31 mouse cellular contexts compared by ENCODE assay signal in genomic region chr13:113139597-113139996, GRCm38 (mm10). TPM values are rescaled to one million over a fixed set of nuclear protein-coding genes. Genes with fewer than 3 reads are reported as not detected.
DNase-seq lines count a peak whose midpoint lies in the region; ATAC-seq and TF ChIP-seq lines count a peak whose summit lies in the region.
"Had no signal": no experiment of that assay in that cellular context is flagged by ENCODE, and none has a peak within 500 bp of the region (broad histone marks: within the 10 kb centered on the region; RNA-seq: fewer than 3 reads in every experiment).

No protein-coding gene starts in this region.

- no peaks in the 10 kb centered on the region for H3K9me3 ChIP-seq in forebrain, postnatal 0 days (ENCODE audit: low read length)
- no peaks in the 10 kb centered on the region for H3K9me3 ChIP-seq in forebrain, embryonic 10.5 days
- no peaks in the 10 kb centered on the region for H3K9me3 ChIP-seq in midbrain, postnatal 0 days (ENCODE audit: low read length)
- H3K9me3 ChIP-seq in midbrain, embryonic 11.5 days (ENCODE audit: control insufficient read depth, low read length) = no peaks in the 10 kb centered on the region
- H3K9me3 ChIP-seq in stomach, postnatal 0 days (ENCODE audit: control insufficient read depth, low read length) = no peaks in the 10 kb centered on the region
- H3K9me3 ChIP-seq: forebrain, embryonic 12.5 days; heart, embryonic 12.5 days; limb, embryonic 13.5 days; neural tube, embryonic 13.5 days; stomach, embryonic 15.5 days had no signal

- no peaks in the 10 kb centered on the region for H3K4me1 ChIP-seq in forebrain, postnatal 0 days (ENCODE audit: insufficient read depth)
- H3K4me1 ChIP-seq in forebrain, embryonic 10.5 days = no peaks in the 10 kb centered on the region
- no peaks in the 10 kb centered on the region for H3K4me1 ChIP-seq in midbrain, postnatal 0 days (ENCODE audit: insufficient read depth, low read length)
- H3K4me1 ChIP-seq in midbrain, embryonic 11.5 days (ENCODE audit: control insufficient read depth, insufficient read depth, low read length) = no peaks in the 10 kb centered on the region
- H3K4me1 ChIP-seq in stomach, postnatal 0 days (replicated peaks; ENCODE audit: control insufficient read depth, insufficient read depth) = no peaks in the 10 kb centered on the region
- H3K4me1 ChIP-seq: forebrain, embryonic 12.5 days; heart, embryonic 12.5 days; limb, embryonic 13.5 days; neural tube, embryonic 13.5 days; stomach, embryonic 15.5 days had no signal

- no peak overlapping the region for H3K4me3 ChIP-seq in forebrain, postnatal 0 days (ENCODE audit: low read depth, low read length)
- H3K4me3 ChIP-seq in forebrain, embryonic 10.5 days = no peak overlapping the region
- H3K4me3 ChIP-seq in layer of hippocampus, adult 2 months = no peak overlapping the region
- H3K4me3 ChIP-seq in midbrain, postnatal 0 days (ENCODE audit: low read depth, low read length) = no peak overlapping the region
- no peak overlapping the region for H3K4me3 ChIP-seq in midbrain, embryonic 11.5 days (ENCODE audit: low read depth, low read length)
- no peak overlapping the region for H3K4me3 ChIP-seq in stomach, postnatal 0 days (ENCODE audit: low read depth, low read length)
- H3K4me3 ChIP-seq: erythroblast, embryonic 14.5 days; forebrain, embryonic 12.5 days; heart, embryonic 12.5 days; limb, embryonic 13.5 days; neural tube, embryonic 13.5 days; stomach, embryonic 15.5 days had no signal

- no peak for TF ChIP-seq EP300 in stomach, postnatal 0 days (optimal IDR thresholded peaks at IDR 0.05)

- TF ChIP-seq CTCF in forebrain, postnatal 0 days (IDR thresholded peaks at IDR 0.05; ENCODE audit: low read depth) = peak; percentile 33
- TF ChIP-seq CTCF in layer of hippocampus, adult 2 months (conservative IDR thresholded peaks at IDR 0.05) = peak; percentile 73
- peak; percentile 63 for TF ChIP-seq CTCF in midbrain, postnatal 0 days (IDR thresholded peaks at IDR 0.05)
- peak; percentile 21; the same call in 1 of the 2 replicates for TF ChIP-seq CTCF in stomach, postnatal 0 days (IDR thresholded peaks at IDR 0.05; ENCODE audit: low read depth)

- no peaks in the 10 kb centered on the region for H3K36me3 ChIP-seq in forebrain, postnatal 0 days (ENCODE audit: insufficient read depth)
- no peaks in the 10 kb centered on the region for H3K36me3 ChIP-seq in forebrain, embryonic 10.5 days (replicated peaks)
- H3K36me3 ChIP-seq in midbrain, postnatal 0 days (ENCODE audit: insufficient read depth, low read length) = no peaks in the 10 kb centered on the region
- no peaks in the 10 kb centered on the region for H3K36me3 ChIP-seq in midbrain, embryonic 11.5 days (ENCODE audit: control insufficient read depth, insufficient read depth, low read length)
- no peaks in the 10 kb centered on the region for H3K36me3 ChIP-seq in stomach, postnatal 0 days (ENCODE audit: control insufficient read depth, insufficient read depth, low read length)
- H3K36me3 ChIP-seq: forebrain, embryonic 12.5 days; heart, embryonic 12.5 days; limb, embryonic 13.5 days; neural tube, embryonic 13.5 days; stomach, embryonic 15.5 days had no signal

- H3K9ac ChIP-seq in forebrain, postnatal 0 days = no peak overlapping the region
- H3K9ac ChIP-seq in midbrain, postnatal 0 days (replicated peaks; ENCODE audit: low read length, poor library complexity, severe bottlenecking) = no peak overlapping the region
- H3K9ac ChIP-seq in midbrain, embryonic 11.5 days (ENCODE audit: low read length) = no peak overlapping the region
- H3K9ac ChIP-seq in stomach, postnatal 0 days (ENCODE audit: low read length) = no peak overlapping the region
- H3K9ac ChIP-seq: forebrain, embryonic 12.5 days; heart, embryonic 12.5 days; hindbrain, embryonic 14.5 days; limb, embryonic 13.5 days; neural tube, embryonic 13.5 days; stomach, embryonic 15.5 days had no signal

- H3K4me2 ChIP-seq in forebrain, postnatal 0 days (ENCODE audit: low read depth) = no peak overlapping the region
- no peak overlapping the region for H3K4me2 ChIP-seq in midbrain, postnatal 0 days (ENCODE audit: low read depth, low read length, poor library complexity, severe bottlenecking)
- no peak overlapping the region for H3K4me2 ChIP-seq in midbrain, embryonic 11.5 days
- H3K4me2 ChIP-seq in stomach, postnatal 0 days (replicated peaks; ENCODE audit: low read depth) = no peak overlapping the region
- H3K4me2 ChIP-seq: forebrain, embryonic 12.5 days; heart, embryonic 12.5 days; hindbrain, embryonic 14.5 days; limb, embryonic 13.5 days; liver, embryonic 11.5 days; neural tube, embryonic 13.5 days; stomach, embryonic 15.5 days had no signal

- 92% methylated on average over 1 of the region's 1 CpGs for WGBS in forebrain, postnatal 0 days
- WGBS in forebrain, embryonic 10.5 days = 94% methylated on average over 1 of the region's 1 CpGs
- WGBS in midbrain, postnatal 0 days = 61% methylated on average over 1 of the region's 1 CpGs
- WGBS in midbrain, embryonic 11.5 days = 89% methylated on average over 1 of the region's 1 CpGs
- 86% methylated on average over 1 of the region's 1 CpGs for WGBS in stomach, postnatal 0 days

- H3K27ac ChIP-seq in forebrain, postnatal 0 days (ENCODE audit: low read depth, low read length) = no peak overlapping the region
- no peak overlapping the region for H3K27ac ChIP-seq in forebrain, embryonic 10.5 days
- H3K27ac ChIP-seq in layer of hippocampus, adult 2 months = no peak overlapping the region
- H3K27ac ChIP-seq in midbrain, postnatal 0 days (ENCODE audit: low read depth, low read length) = no peak overlapping the region
- H3K27ac ChIP-seq in midbrain, embryonic 11.5 days (ENCODE audit: low read depth, low read length) = no peak overlapping the region
- H3K27ac ChIP-seq in stomach, postnatal 0 days (replicated peaks) = no peak overlapping the region
- H3K27ac ChIP-seq: forebrain, embryonic 12.5 days; hindbrain, embryonic 14.5 days; limb, embryonic 13.5 days; neural tube, embryonic 13.5 days; stomach, embryonic 15.5 days had no signal

- ATAC-seq in forebrain, postnatal 0 days = no peak
- no peak for ATAC-seq in midbrain, postnatal 0 days (ENCODE audit: low FRiP score)
- ATAC-seq in midbrain, embryonic 11.5 days (ENCODE audit: low FRiP score) = no peak
- no peak for ATAC-seq in stomach, postnatal 0 days (ENCODE audit: low FRiP score, low TSS enrichment)

- H3K27me3 ChIP-seq in forebrain, postnatal 0 days (ENCODE audit: insufficient read depth, low read length) = no peaks in the 10 kb centered on the region
- H3K27me3 ChIP-seq in forebrain, embryonic 10.5 days (ENCODE audit: poor library complexity, severe bottlenecking) = no peaks in the 10 kb centered on the region
- H3K27me3 ChIP-seq in midbrain, postnatal 0 days (ENCODE audit: insufficient read depth, low read length) = no peaks in the 10 kb centered on the region
- no peaks in the 10 kb centered on the region for H3K27me3 ChIP-seq in midbrain, embryonic 11.5 days (ENCODE audit: control insufficient read depth, insufficient read depth, low read length)
- no peaks in the 10 kb centered on the region for H3K27me3 ChIP-seq in stomach, postnatal 0 days (ENCODE audit: control insufficient read depth, insufficient read depth, low read length)
- H3K27me3 ChIP-seq: forebrain, embryonic 12.5 days; heart, embryonic 12.5 days; limb, embryonic 13.5 days; neural tube, embryonic 13.5 days; stomach, embryonic 15.5 days had no signal

- peak; percentile 2 for DNase-seq in forebrain, postnatal 0 days
- DNase-seq in forebrain, embryonic 10.5 days (ENCODE audit: extremely low spot score, low spot score) = no peak
- DNase-seq in layer of hippocampus, adult 2 months (ENCODE audit: low spot score in 2 of 2) = no peak
- no peak for DNase-seq in layer of hippocampus, postnatal 25 days (ENCODE audit: extremely low spot score in 1 of 2, low spot score in 1 of 2)
- peak; percentile 13 for DNase-seq in midbrain, postnatal 0 days (ENCODE audit: low spot score)
- DNase-seq in midbrain, embryonic 11.5 days (ENCODE audit: low spot score, missing footprints) = no peak
- DNase-seq in stomach, postnatal 0 days (ENCODE audit: low spot score) = no peak
- DNase-seq in adrenal gland, adult 8-10 months = no peak
- DNase-seq: adrenal gland, postnatal 25 days; cerebellum, adult 11-12 months; cerebellum, postnatal 10 days; gastrocnemius, postnatal 25 days; heart, adult 11 months; heart, postnatal 4 days; kidney, adult 18-20 months; kidney, postnatal 10 days; layer of hippocampus, adult 9-11 months; lung, postnatal 10 days; right cerebral cortex, postnatal 14 days; thymus, postnatal 14 days had no signal

RNA-seq across cellular contexts. Expression of gene Gzma, which starts 38.8 kb away (rescaled TPM):
- 0.62 TPM in 1 of 2 replicates, not detected in the other for total RNA-seq in forebrain, postnatal 0 days (2014; rRNA removed)
- 0.18 TPM in 1 of 2 replicates, not detected in the other for polyA plus RNA-seq in forebrain, postnatal 0 days (2015; fragmentation: Nextera tagmentation; extraction: Ambion mirVana)
- not detected in 2 replicates for polyA plus RNA-seq in forebrain, embryonic 10.5 days (2016; fragmentation: Nextera tagmentation; extraction: Ambion mirVana)
- not detected for total RNA-seq in layer of hippocampus, adult 2 months (2021)
- not detected for total RNA-seq in layer of hippocampus, postnatal 25 days (2021)
- not detected in 2 replicates for total RNA-seq in midbrain, postnatal 0 days (2014; rRNA removed)
- not detected in 2 replicates for polyA plus RNA-seq in midbrain, postnatal 0 days (2015; fragmentation: Nextera tagmentation; extraction: Ambion mirVana)
- polyA plus RNA-seq in midbrain, embryonic 11.5 days (2014; fragmentation: Nextera tagmentation; extraction: Ambion mirVana) = not detected in 2 replicates
- 0.33 and 0.71 TPM in 2 replicates for polyA plus RNA-seq in stomach, postnatal 0 days (2015; fragmentation: Nextera tagmentation; extraction: Ambion mirVana)
- total RNA-seq in adrenal gland, adult 8-10 months (2022) = 1 to 10 TPM in 1 of 4 experiments, under 1 TPM in 2, not detected in 1; 0.46 to 1.5 (median 0.77) TPM
- total RNA-seq: adrenal gland, postnatal 25 days; gastrocnemius, adult 18-20 months; gastrocnemius, postnatal 25 days; heart, postnatal 4 days; left cerebral cortex, adult 8-10 months; left cerebral cortex, postnatal 36 days had no signal
- polyA plus RNA-seq: erythroblast, embryonic 14.5 days; forebrain, embryonic 12.5 days; heart, embryonic 12.5 days; hindbrain, embryonic 14.5 days; limb, embryonic 13.5 days; liver, embryonic 11.5 days; neural tube, embryonic 13.5 days had no signal

Comparison
In these comparisons a context has a peak if more than half of its experiments do, and no peak if none do; other contexts are left out.
1. DNase-seq: peak in forebrain, postnatal 0 days (single experiment) and midbrain, postnatal 0 days (single experiment); none in forebrain, embryonic 10.5 days (single experiment), layer of hippocampus, adult 2 months (0 of 2), layer of hippocampus, postnatal 25 days (0 of 2), midbrain, embryonic 11.5 days (single experiment), stomach, postnatal 0 days (single experiment) and adrenal gland, adult 8-10 months (single experiment).
2. CTCF ChIP-seq: peak in every context shown above with its lines; median percentile 73 in layer of hippocampus, adult 2 months; 63 in midbrain, postnatal 0 days; 33 in forebrain, postnatal 0 days; 21 in stomach, postnatal 0 days.